Mouse (Mus musculus) hindbrain, embryonic 10.5 days (tissue): ENCODE measurements around the gene Ipmk. TPM values are rescaled to one million over a fixed set of nuclear protein-coding genes. Genes with fewer than 3 reads are reported as not detected.
A peak's percentile ranks its signal among the peaks of the same experiment; 100 is the strongest.

Source experiments
- DNase-seq: peaks from one replicate; pipeline ENCODE4 v3.0.0-alpha.2; 2017; ENCODE audit warnings: low spot score
- H3K27ac ChIP-seq: fragments of 300-500 bp; sonication (generic); 2 replicates; pipeline ENCODE4 v1.5.1; 2016; ENCODE audit warnings: mild to moderate bottlenecking, moderate library complexity
- H3K27me3 ChIP-seq: fragments of 300-500 bp; sonication (generic); 2 replicates; pipeline ENCODE4 v1.6.1; 2016; ENCODE audit warnings: mild to moderate bottlenecking; ENCODE audit not compliant: poor library complexity, insufficient read depth, severe bottlenecking
- H3K36me3 ChIP-seq: fragments of 300-500 bp; sonication (generic); 2 replicates; pipeline ENCODE4 v1.6.1; 2016; ENCODE audit warnings: mild to moderate bottlenecking, moderate library complexity
- H3K4me1 ChIP-seq: fragments of 300-500 bp; sonication (generic); replicated peaks from 2 replicates; pipeline ENCODE4 v1.6.1; 2016; ENCODE audit warnings: mild to moderate bottlenecking
- H3K4me3 ChIP-seq: fragments of 300-500 bp; sonication (generic); 2 replicates; pipeline ENCODE4 v1.5.1; 2016; ENCODE audit warnings: mild to moderate bottlenecking, moderate library complexity
- H3K9me3 ChIP-seq: fragments of 300-500 bp; sonication (generic); 2 replicates; pipeline ENCODE4 v1.6.1; 2016; ENCODE audit warnings: mild to moderate bottlenecking, moderate library complexity
- WGBS: fragments of 180-500 bp; shearing (Covaris S2); methylation state at CpG from one replicate; pipeline ENCODE4 v1.1.7; 2016; 5-methylcytosine and 5-hydroxymethylcytosine counted together
- polyA plus RNA-seq: library from polyadenylated mRNA; unstranded; fragments of >200 nt; fragmentation: Nextera tagmentation; extraction: Ambion mirVana; gene quantifications from 2 replicates; pipeline ENCODE4 v1.2.1, GENCODE M21; 2016

Gene Ipmk
- polyA plus RNA-seq, 1 experiment from 2014 or later: 15.5 TPM

GRCm38 (mm10) chr10:71361836-71362562, 14.4 kb downstream of the Ipmk start:
- no peaks in the 10 kb centered on the region for H3K9me3 ChIP-seq
- H3K4me1 ChIP-seq: peaks cover 19% of the 10 kb centered on the region
- H3K4me3 ChIP-seq: peak overlapping the region; percentile 28
- WGBS: 22% methylated on average over 18 of the region's 18 CpGs
- peak overlapping the region; percentile 56 for H3K27ac ChIP-seq
- no peaks in the 10 kb centered on the region for H3K27me3 ChIP-seq
- no peak for DNase-seq
- peaks cover 31% of the 10 kb centered on the region for H3K36me3 ChIP-seq

DNA sequence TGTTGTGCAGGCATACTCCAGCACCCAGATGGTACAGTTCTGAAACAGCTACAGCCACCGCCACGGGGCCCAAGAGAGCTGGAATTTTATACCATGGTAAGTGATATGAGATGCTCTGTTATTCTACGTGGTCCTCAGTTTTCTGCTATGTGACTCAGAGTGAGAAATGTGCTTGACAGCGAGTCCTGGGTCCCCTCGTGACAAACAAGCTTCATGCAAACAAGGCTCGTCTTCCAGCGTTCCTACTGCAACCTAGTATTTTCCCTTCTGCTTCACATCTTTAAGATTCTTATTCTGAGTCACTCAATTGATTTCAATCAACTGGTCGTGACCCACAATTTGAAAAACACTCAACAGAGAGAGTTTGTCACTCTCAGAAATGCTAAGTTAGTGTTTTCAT, 15.9 kb downstream of the Ipmk start:
- no peak overlapping the region for H3K27ac ChIP-seq
- DNase-seq: no peak
- no peak overlapping the region for H3K4me3 ChIP-seq
- H3K9me3 ChIP-seq: no peaks in the 10 kb centered on the region
- H3K27me3 ChIP-seq: no peaks in the 10 kb centered on the region
- 87% methylated on average over 8 of the region's 8 CpGs for WGBS
- peaks cover 19% of the 10 kb centered on the region for H3K4me1 ChIP-seq
- H3K36me3 ChIP-seq: peaks cover 36% of the 10 kb centered on the region

- Histone ChIP-seq H3K4me3 (no peak overlapping the region), H3K27me3 (no peaks in the 10 kb centered on the region), H3K4me1 (peaks cover 19% of the 10 kb centered on the region), H3K27ac (no peak overlapping the region), H3K36me3 (peaks cover 36% of the 10 kb centered on the region), H3K9me3 (no peaks in the 10 kb centered on the region)
- WGBS: 92% methylated on average over 10 of the region's 10 CpGs
- no peak for DNase-seq
Observed at GRCm38 (mm10) chr10:71363858-71364257, 16.3 kb downstream of the Ipmk start.

- peaks cover 62% of the 10 kb centered on the region for H3K36me3 ChIP-seq
- 93% methylated on average over 16 of the region's 16 CpGs for WGBS
- H3K27me3 ChIP-seq: no peaks in the 10 kb centered on the region
- H3K4me1 ChIP-seq: no peaks in the 10 kb centered on the region; the same call in 1 of the 2 replicates
- H3K9me3 ChIP-seq: no peaks in the 10 kb centered on the region
- no peak overlapping the region for H3K27ac ChIP-seq
- no peak for DNase-seq
- H3K4me3 ChIP-seq: no peak overlapping the region
Observed at GRCm38 (mm10) chr10:71368128-71368940, 20.8 kb downstream of the Ipmk start.

DNA sequence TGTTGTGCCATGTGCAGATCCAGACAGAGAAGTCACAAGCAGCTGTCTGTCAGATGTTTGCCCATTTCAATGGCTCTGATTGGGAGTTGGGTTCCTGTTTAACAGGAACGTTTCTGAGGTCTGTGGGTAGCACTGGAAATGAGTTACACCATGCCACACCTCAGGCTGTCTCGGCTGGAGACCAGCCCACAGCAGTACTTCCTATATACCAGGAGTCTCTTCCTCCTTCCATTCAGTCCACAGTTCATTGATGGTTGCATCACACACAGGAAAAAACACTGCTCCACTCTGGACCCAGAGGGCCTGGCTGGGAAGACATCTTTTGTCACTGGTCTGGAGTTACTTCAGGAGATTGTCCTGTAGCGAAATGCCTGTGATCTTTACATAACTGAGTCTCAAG, 21.9 kb downstream of the Ipmk start:
- 84% methylated on average over 3 of the region's 3 CpGs for WGBS
- H3K4me3 ChIP-seq: no peak overlapping the region
- no peak overlapping the region for H3K27ac ChIP-seq
- peaks cover 65% of the 10 kb centered on the region for H3K36me3 ChIP-seq
- no peak for DNase-seq
- no peaks in the 10 kb centered on the region for H3K4me1 ChIP-seq
- H3K27me3 ChIP-seq: no peaks in the 10 kb centered on the region
- no peaks in the 10 kb centered on the region for H3K9me3 ChIP-seq

- Histone ChIP-seq H3K4me1 (no peaks in the 10 kb centered on the region), H3K36me3 (peaks cover 51% of the 10 kb centered on the region), H3K4me3 (no peak overlapping the region), H3K27ac (no peak overlapping the region), H3K27me3 (no peaks in the 10 kb centered on the region), H3K9me3 (no peaks in the 10 kb centered on the region)
- WGBS: 83% methylated on average over 6 of the region's 6 CpGs
- DNase-seq: no peak
Observed at GRCm38 (mm10) chr10:71371881-71372280, 24.3 kb downstream of the Ipmk start.

DNA sequence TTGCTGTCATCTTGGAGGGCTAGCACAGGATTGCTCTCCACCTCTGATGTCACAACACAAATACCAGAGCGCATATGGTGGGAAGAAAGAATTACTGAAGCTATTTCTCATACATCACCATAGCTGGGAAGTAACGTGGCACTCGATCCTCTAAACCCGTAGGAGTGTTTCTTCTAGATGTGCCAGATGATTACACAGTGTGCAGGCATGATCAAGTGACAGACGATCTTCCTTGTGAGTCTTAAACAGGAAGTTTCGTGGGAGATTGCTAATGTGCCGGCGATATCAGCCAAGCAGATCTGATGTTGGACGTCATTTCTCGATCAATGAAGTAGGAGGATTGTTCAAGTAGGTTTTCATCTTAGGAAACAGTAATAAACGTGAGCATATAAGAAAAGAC, 26.1 kb downstream of the Ipmk start:
- H3K9me3 ChIP-seq: no peaks in the 10 kb centered on the region
- no peaks in the 10 kb centered on the region for H3K27me3 ChIP-seq
- no peak for DNase-seq
- H3K36me3 ChIP-seq: peaks cover 60% of the 10 kb centered on the region
- 94% methylated on average over 11 of the region's 11 CpGs for WGBS
- H3K27ac ChIP-seq: no peak overlapping the region
- H3K4me3 ChIP-seq: no peak overlapping the region
- no peaks in the 10 kb centered on the region for H3K4me1 ChIP-seq

GRCm38 (mm10) chr10:71376014-71376413, 28.5 kb downstream of the Ipmk start:
- Histone ChIP-seq H3K36me3 (peaks cover 66% of the 10 kb centered on the region), H3K27ac (no peak overlapping the region), H3K4me1 (no peaks in the 10 kb centered on the region), H3K27me3 (no peaks in the 10 kb centered on the region), H3K9me3 (no peaks in the 10 kb centered on the region), H3K4me3 (no peak overlapping the region)
- no peak for DNase-seq
- WGBS: 94% methylated on average over 6 of the region's 6 CpGs

DNA sequence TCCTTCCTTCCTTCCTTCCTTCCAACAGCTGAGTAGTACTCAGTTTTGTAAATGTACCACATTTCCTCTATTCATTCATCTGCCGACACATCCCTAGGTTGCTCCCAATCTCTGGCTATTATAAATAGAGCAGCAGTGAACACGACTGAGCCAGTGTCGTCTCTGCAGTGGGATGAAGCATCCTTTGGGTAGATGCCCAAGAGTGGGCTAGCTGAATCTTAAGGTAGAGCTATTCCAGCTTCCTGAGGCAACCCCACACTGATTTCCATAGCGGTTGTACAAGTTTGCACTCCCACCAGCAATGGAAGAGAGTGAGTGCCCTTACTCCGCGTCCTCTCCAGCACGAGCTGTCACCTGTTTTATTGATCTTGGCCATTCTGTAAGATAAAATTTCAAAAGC, 32.8 kb downstream of the Ipmk start:
- no peak overlapping the region for H3K4me3 ChIP-seq
- no peak for DNase-seq
- peaks cover 54% of the 10 kb centered on the region for H3K36me3 ChIP-seq
- 95% methylated on average over 7 of the region's 7 CpGs for WGBS
- H3K9me3 ChIP-seq: no peaks in the 10 kb centered on the region
- no peak overlapping the region for H3K27ac ChIP-seq
- no peaks in the 10 kb centered on the region for H3K27me3 ChIP-seq
- peaks cover 10% of the 10 kb centered on the region for H3K4me1 ChIP-seq

- H3K9me3 ChIP-seq: no peaks in the 10 kb centered on the region
- no peak for DNase-seq
- H3K4me1 ChIP-seq: peaks cover 10% of the 10 kb centered on the region
- peaks cover 50% of the 10 kb centered on the region for H3K36me3 ChIP-seq
- H3K4me3 ChIP-seq: no peak overlapping the region
- H3K27me3 ChIP-seq: no peaks in the 10 kb centered on the region
- WGBS: 90% methylated on average over 29 of the region's 29 CpGs
- H3K27ac ChIP-seq: no peak overlapping the region
Observed at GRCm38 (mm10) chr10:71381471-71382033, 34.0 kb downstream of the Ipmk start.

- H3K4me1 ChIP-seq: peaks cover 10% of the 10 kb centered on the region
- 83% methylated on average over 7 of the region's 7 CpGs for WGBS
- H3K4me3 ChIP-seq: no peak overlapping the region
- peaks cover 44% of the 10 kb centered on the region for H3K36me3 ChIP-seq
- H3K9me3 ChIP-seq: no peaks in the 10 kb centered on the region
- H3K27me3 ChIP-seq: no peaks in the 10 kb centered on the region
- no peak for DNase-seq
- H3K27ac ChIP-seq: no peak overlapping the region
Observed at GRCm38 (mm10) chr10:71382109-71382508, 34.5 kb downstream of the Ipmk start.

GRCm38 (mm10) chr10:71382858-71383551, 35.4 kb downstream of the Ipmk start:
- 84% methylated on average over 8 of the region's 8 CpGs for WGBS
- DNase-seq: no peak
- no peak overlapping the region for H3K27ac ChIP-seq

More at GRCm38 (mm10) chr10:71382858-71383551, 35.4 kb downstream of the Ipmk start:
- Histone ChIP-seq H3K9me3 (no peaks in the 10 kb centered on the region), H3K36me3 (peaks cover 38% of the 10 kb centered on the region), H3K4me1 (peaks cover 10% of the 10 kb centered on the region), H3K4me3 (no peak overlapping the region), H3K27me3 (no peaks in the 10 kb centered on the region)
